Mouse (Mus musculus): Measurements from ENCODE around the gene Fcgr4. TPM values are rescaled to one million over a fixed set of nuclear protein-coding genes. Genes with fewer than 3 reads are reported as not detected.
"Not testable (repeated sequence)": the region's sequence is repeated elsewhere in the genome, so short reads cannot be mapped to it uniquely, and the experiment has no call there.

Fcgr4 gene
- total RNA-seq (2021) = 10 to 100 TPM in 1 of 2 experiments, 1 to 10 TPM in 1; 5.8 to 13.0 TPM
- long read RNA-seq, experiment 1 = 0 reads
- long read RNA-seq, experiment 2 = 0 reads

GRCm38 (mm10) chr1:171018737-171019136 lies at the start of gene Fcgr4:
TSS of gene Fcgr4 (plus strand) at chr1:171018920.
- DNase-seq (ENCODE audit: low spot score in 2 of 2) = no peak

DNA sequence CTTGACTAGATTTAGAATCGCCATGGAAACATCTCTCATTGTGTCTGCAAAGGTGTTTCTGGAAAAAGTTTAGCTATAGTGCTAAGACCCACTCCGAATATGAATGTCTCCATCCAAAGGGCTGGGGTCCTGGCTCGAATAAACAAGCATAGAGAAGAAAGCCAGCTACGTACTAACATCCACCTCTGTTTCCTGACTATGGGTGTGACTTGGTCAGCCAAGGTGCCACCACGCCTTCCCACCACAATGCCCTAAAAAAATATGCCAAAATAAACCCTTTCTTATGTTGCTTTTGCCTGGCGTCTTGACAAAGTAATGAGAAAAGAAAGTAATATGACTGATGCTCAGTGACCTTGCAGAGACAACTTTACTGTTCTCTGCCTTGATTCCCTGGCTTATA lies 46.2 kb upstream of the Fcgr4 start:
- DNase-seq (ENCODE audit: low spot score in 2 of 2) = no peak

- no peak for DNase-seq (ENCODE audit: low spot score in 2 of 2)
Measured at GRCm38 (mm10) chr1:170972936-170973335, 45.8 kb upstream of the Fcgr4 start.

DNA sequence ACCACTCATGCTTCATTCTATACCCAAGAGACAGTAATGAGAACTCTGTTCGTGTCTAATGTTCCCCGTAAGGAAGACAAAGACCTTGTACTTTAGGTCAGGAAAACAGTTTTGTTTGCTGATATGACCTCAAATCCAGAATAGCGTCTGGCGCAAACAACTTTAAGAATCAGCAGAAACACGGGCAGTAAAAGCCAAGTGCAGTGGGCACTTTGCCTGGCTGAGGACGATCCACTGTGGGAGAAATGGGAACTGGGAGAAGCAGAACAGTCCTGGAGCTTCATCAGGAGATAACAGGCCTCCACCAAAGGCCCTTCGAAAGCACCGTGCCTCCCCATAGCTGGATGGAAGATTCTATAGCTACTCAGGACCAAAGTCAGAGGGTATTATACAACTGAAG lies 44.5 kb upstream of the Fcgr4 start:
- DNase-seq (ENCODE audit: low spot score in 2 of 2) = no peak

DNA sequence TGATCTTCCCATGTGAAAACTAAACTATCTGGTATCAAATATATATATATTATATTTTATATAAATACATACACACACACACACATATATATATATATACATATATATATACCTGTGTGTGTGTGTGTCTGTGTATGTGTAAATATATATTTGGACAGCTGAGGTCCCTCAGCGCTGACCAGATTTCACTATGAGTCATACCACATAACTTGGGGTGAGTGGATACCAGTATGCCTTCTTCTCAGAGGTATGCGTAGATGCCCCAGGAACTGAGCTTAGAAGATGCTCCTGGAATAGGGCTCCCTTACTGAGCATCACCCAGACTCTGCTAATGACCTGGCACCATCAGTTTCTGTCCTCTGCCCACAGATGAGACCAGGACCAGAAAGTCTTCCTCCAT lies 44.0 kb upstream of the Fcgr4 start:
- no peak for DNase-seq (ENCODE audit: low spot score in 2 of 2)

- DNase-seq (ENCODE audit: low spot score in 2 of 2) = not testable (repeated sequence)
Measured at GRCm38 (mm10) chr1:170975350-170975749, 43.4 kb upstream of the Fcgr4 start.

GRCm38 (mm10) chr1:170975751-170976161 lies 43.0 kb upstream of the Fcgr4 start:
- no peak for DNase-seq (ENCODE audit: low spot score in 2 of 2)

GRCm38 (mm10) chr1:170976447-170976846 lies 42.3 kb upstream of the Fcgr4 start, which contains the start of gene Fcgr2b:
TSS of gene Fcgr2b (minus strand) at chr1:170976547.
- DNase-seq (ENCODE audit: low spot score in 2 of 2) = no peak

- DNase-seq (ENCODE audit: low spot score in 2 of 2) = no peak
Measured at GRCm38 (mm10) chr1:170978601-170979000, 40.1 kb upstream of the Fcgr4 start.

GRCm38 (mm10) chr1:170981679-170982078 lies 37.0 kb upstream of the Fcgr4 start:
- not testable (repeated sequence) for DNase-seq (ENCODE audit: low spot score in 2 of 2)

DNA sequence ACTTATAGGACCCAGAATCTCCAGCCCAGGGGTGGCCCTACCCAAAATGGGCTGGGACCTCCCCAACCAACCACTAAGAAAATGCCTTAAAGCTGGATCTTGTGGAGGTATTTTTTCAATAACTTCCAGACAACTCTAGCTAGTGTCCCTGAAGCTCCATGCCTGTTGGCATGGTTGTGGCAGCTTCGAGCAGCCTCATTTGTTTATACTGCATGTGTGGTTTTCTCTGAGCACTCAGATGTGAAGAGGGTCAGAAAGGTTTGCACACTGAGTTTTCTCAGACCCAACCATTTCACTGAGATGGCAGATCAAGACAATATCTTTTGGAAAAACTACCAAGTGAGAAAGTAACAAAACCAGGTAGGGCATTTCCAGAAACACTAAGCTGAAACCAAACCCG lies 36.4 kb upstream of the Fcgr4 start:
- DNase-seq (ENCODE audit: low spot score in 2 of 2) = no peak

DNA sequence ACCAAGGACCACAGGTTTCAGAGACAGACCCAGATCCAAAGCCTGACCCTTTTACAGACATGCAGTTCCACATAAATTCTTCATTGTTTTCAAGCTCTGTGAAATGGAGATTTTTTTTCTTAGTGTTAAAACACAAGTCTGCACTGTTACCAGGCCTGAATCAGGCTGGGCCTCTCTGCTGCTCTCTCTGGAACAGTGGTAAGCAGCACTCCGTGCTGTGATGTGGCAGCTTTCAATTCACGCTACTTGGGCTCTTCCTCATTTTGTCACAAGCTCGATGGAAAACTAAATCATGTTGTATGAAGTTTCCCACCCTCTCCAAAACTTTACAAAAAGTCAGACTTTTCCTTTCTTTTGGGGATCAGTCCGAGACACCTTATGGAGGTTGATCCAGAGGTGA lies 35.7 kb upstream of the Fcgr4 start:
- no peak for DNase-seq (ENCODE audit: low spot score in 2 of 2)

DNA sequence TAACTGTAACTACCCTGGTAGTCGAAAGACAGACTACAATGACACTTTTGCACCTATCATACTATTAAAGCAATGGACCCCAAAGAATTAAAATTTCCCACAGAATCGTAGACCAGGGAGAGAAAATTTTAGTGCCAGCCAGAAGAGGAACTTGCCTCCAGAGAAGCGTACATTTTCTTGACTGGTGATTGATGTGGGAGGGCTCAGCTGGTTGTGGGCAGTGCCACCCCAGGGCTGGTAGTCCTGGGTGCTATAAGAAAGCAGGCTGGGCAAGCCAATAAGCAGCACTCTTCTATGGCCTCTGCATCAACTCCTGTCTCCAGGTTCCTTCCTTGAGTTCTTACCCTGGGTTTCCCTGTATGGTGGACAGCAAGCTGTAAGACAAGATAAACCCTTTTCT lies 33.6 kb upstream of the Fcgr4 start:
- DNase-seq (ENCODE audit: low spot score in 2 of 2) = no peak

- no peak for DNase-seq (ENCODE audit: low spot score in 2 of 2)
Measured at GRCm38 (mm10) chr1:170985861-170986260, 32.9 kb upstream of the Fcgr4 start.

- peak in 1 of 2 experiments; percentile 4 for DNase-seq (ENCODE audit: low spot score in 2 of 2)
Measured at GRCm38 (mm10) chr1:170989656-170990055, 29.1 kb upstream of the Fcgr4 start.

GRCm38 (mm10) chr1:170992550-170992949 lies 26.2 kb upstream of the Fcgr4 start:
- peak in 1 of 2 experiments; percentile 29 for DNase-seq (ENCODE audit: low spot score in 2 of 2)

- no peak for DNase-seq (ENCODE audit: low spot score in 2 of 2)
Measured at GRCm38 (mm10) chr1:170996034-170996433, 22.7 kb upstream of the Fcgr4 start.

- peak; percentile 63 to 66 for DNase-seq (ENCODE audit: low spot score in 2 of 2)
Measured at GRCm38 (mm10) chr1:170996753-170997152, 22.0 kb upstream of the Fcgr4 start.

GRCm38 (mm10) chr1:170997756-170998655 lies 20.7 kb upstream of the Fcgr4 start:
- peak in 1 of 2 experiments; percentile 27 for DNase-seq (ENCODE audit: low spot score in 2 of 2)

DNA sequence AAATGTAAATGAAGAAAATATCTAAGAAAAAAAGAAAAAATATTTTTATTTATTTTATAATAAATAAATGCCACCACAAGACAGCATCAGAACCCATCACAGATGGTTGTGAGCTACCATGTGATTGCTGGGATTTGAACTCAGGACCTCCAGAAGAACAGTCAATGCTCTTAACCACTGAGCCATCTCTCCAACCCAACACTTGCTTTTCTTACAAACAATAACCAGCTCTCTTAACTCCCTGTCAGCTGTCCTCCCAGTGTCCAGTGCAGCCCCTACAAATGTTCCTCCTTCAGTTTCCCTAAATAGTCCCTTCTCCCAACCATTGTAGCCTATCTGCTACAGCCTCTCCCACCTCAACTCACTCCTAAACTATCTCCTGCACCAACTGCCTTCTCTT lies 18.9 kb upstream of the Fcgr4 start:
- no peak for DNase-seq (ENCODE audit: low spot score in 2 of 2)

- no peak for DNase-seq (ENCODE audit: low spot score in 2 of 2)
Measured at GRCm38 (mm10) chr1:171005081-171005480, 13.6 kb upstream of the Fcgr4 start.

DNA sequence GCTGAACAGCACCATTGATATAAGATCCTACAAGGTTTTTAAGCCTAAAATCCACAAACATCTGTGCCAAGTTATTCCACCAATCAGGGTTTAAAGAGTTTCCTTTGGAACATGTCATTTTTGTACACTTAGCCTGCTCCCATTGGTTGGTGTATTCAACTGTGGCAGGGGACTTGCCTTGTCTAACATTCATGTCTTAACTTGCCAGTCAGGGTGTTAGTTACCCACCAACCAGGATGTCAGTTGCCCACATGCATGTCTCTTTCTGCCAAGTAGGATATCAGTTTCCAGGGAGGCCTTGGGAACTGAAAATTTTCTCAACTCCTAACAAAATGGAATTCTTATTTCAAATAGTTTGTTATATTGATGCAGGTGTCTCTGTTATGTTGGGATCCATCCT lies 13.1 kb upstream of the Fcgr4 start:
- no peak for DNase-seq (ENCODE audit: low spot score in 2 of 2)

DNA sequence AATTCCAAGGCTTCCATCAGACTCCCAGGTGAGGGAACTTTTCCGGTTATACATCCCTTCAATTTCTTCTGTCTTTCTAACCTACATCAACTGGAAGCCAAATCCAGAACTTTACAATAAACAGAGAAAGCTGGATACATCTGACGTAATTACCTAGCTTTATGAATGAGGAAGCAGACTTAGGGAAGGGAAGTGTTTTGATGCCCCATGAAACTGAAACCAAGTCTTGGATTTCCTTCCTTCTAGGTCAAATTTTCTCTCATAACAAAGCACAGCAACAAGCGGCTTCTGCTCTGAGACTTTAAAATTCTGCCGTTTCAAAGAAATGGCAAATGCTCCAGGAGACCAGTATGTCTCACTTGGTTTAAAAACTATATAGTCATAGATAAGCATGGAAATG lies 12.4 kb upstream of the Fcgr4 start:
- DNase-seq (ENCODE audit: low spot score in 2 of 2) = no peak
